Mouse (Mus musculus) embryonic facial prominence, embryonic 11.5 days (tissue): ENCODE results near the gene Prkn. TPM values are rescaled to one million over a fixed set of nuclear protein-coding genes. Genes with fewer than 3 reads are reported as not detected.

Experiments
- ATAC-seq: fragments of 200-750 bp; cut with Nextera tagmentation; replicated peaks from 2 replicates; pipeline ENCODE4 v1.8.0; 2017; ENCODE audit warnings: low read depth; ENCODE audit not compliant: insufficient number of reproducible peaks, low FRiP score, low TSS enrichment
- DNase-seq: peaks from one replicate; pipeline ENCODE4 v3.0.0-alpha.2; 2015; ENCODE audit warnings: low spot score
- H3K27ac ChIP-seq: fragments of 300-500 bp; sonication (generic); replicated peaks from 2 replicates; pipeline ENCODE4 v1.5.1; 2014; ENCODE audit warnings: mild to moderate bottlenecking, low read depth, low read length, control low read depth
- H3K27me3 ChIP-seq: fragments of 300-500 bp; sonication (generic); 2 replicates; pipeline ENCODE4 v1.6.1; 2014; ENCODE audit warnings: mild to moderate bottlenecking, low read length, moderate library complexity, mixed read lengths; ENCODE audit not compliant: control insufficient read depth, insufficient read depth
- H3K36me3 ChIP-seq: fragments of 300-500 bp; sonication (generic); replicated peaks from 2 replicates; pipeline ENCODE4 v1.6.1; 2014; ENCODE audit warnings: low read depth, mild to moderate bottlenecking, low read length, moderate library complexity, mixed read lengths; ENCODE audit not compliant: control insufficient read depth, insufficient read depth
- H3K4me1 ChIP-seq: fragments of 300-500 bp; sonication (generic); 2 replicates; pipeline ENCODE4 v1.6.1; 2014; ENCODE audit warnings: low read length, mixed read lengths; ENCODE audit not compliant: control insufficient read depth, insufficient read depth
- H3K4me2 ChIP-seq: fragments of 300-500 bp; sonication (generic); 2 replicates; pipeline ENCODE4 v1.6.1; 2014; ENCODE audit warnings: low read depth, mild to moderate bottlenecking, control low read depth, low read length, moderate library complexity
- H3K4me3 ChIP-seq: fragments of 300-500 bp; sonication (generic); 2 replicates; pipeline ENCODE4 v1.5.1; 2014; ENCODE audit warnings: low read depth, low read length, control low read depth
- H3K9ac ChIP-seq: fragments of 300-500 bp; sonication (generic); replicated peaks from 2 replicates; pipeline ENCODE4 v1.6.1; 2014; ENCODE audit warnings: mild to moderate bottlenecking, control low read depth, low read length
- H3K9me3 ChIP-seq: fragments of 300-500 bp; sonication (generic); replicated peaks from 2 replicates; pipeline ENCODE4 v1.6.1; 2016; ENCODE audit warnings: mild to moderate bottlenecking, low read length, inconsistent platforms, mixed read lengths; ENCODE audit not compliant: control insufficient read depth
- WGBS: fragments of 180-500 bp; shearing (Covaris S2); extraction: QIAGEN DNeasy Blood & Tissue Kit; methylation state at CpG from one replicate; pipeline ENCODE4 v1.1.7; 2014; 5-methylcytosine and 5-hydroxymethylcytosine counted together
- polyA plus RNA-seq: library from polyadenylated mRNA; unstranded; fragments of >200 nt; fragmentation: Nextera tagmentation; extraction: Ambion mirVana; gene quantifications from 2 replicates; pipeline ENCODE4 v1.2.1, GENCODE M21; 2014

Gene Prkn
- polyA plus RNA-seq, 1 experiment from 2014 or later: 0.97 TPM

DNA sequence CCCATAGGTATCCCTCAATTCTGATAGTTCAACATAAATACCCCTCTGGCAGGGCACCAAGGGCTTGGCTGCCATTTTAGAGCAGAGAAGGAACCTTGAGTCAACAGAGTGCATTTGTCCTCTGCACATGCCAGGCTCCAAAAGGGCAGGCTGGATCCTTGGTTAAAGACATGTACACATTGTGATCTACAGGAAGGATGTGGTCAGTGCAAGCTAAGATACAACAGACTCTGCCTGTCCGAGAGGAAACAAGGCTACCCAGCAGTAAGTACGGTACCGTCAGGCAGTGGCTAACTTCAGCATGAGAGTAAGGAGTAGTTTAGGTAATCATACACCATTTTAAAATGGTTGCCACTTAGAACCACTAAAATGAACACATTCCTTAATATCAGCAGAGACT lies 884.0 kb downstream of the Prkn start:
- no peak overlapping the region for H3K4me2 ChIP-seq
- H3K9ac ChIP-seq: no peak overlapping the region
- no peak overlapping the region for H3K27ac ChIP-seq
- no peaks in the 10 kb centered on the region for H3K9me3 ChIP-seq
- H3K36me3 ChIP-seq: no peaks in the 10 kb centered on the region
- H3K4me3 ChIP-seq: no peak overlapping the region
- no peak for DNase-seq
- ATAC-seq: no peak
- WGBS: 84% methylated on average over 3 of the region's 3 CpGs
- H3K27me3 ChIP-seq: no peaks in the 10 kb centered on the region
- H3K4me1 ChIP-seq: no peaks in the 10 kb centered on the region

DNA sequence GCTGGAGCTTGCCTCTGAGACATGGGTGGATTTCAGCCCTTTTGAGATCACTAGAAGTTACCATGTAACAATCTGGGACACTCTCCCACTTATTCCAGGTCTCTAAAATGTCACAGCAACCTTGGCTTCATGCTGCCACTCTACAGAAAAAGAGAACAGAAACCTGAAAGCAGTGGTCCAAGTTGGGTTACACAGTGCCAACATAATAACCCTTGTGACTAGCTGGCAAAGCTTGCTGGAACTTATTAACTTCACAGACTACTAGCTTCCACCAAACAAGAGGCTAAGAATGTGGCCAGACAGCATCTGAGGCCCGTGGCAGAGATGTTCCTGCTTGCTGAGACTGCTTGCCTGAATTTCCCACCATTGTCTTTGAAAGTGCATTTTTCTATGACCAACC lies 886.9 kb downstream of the Prkn start:
- Histone ChIP-seq H3K27ac (no peak overlapping the region), H3K36me3 (no peaks in the 10 kb centered on the region), H3K4me3 (no peak overlapping the region), H3K4me2 (no peak overlapping the region), H3K4me1 (no peaks in the 10 kb centered on the region), H3K9me3 (no peaks in the 10 kb centered on the region), H3K9ac (no peak overlapping the region), H3K27me3 (no peaks in the 10 kb centered on the region)
- 62% methylated on average over 1 of the region's 1 CpGs for WGBS
- ATAC-seq (no peak), DNase-seq (no peak)

DNA sequence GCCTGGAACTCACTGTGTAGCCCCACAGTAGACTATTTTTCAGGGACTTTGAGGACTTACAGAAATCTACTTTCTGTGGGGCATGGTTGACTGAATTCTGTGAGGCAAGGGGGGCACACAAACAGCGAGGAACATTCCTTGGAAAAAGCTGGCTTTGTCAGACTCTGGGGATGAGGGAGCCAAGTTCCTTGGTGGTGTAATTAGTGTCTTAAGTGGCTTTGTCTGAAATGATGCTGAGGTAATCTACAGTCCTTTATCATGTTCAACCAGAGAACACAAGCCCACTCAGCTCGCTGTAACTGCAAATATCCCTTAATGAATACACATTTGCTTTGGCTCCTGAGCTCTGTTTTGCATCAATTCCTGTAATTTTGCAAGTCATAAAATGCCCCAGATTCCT lies 888.1 kb downstream of the Prkn start:
- no peak overlapping the region for H3K4me2 ChIP-seq
- H3K4me3 ChIP-seq: no peak overlapping the region
- DNase-seq (no peak), ATAC-seq (no peak)
- no peaks in the 10 kb centered on the region for H3K9me3 ChIP-seq
- WGBS: 66% methylated on average over 2 of the region's 2 CpGs
- H3K27me3 ChIP-seq: no peaks in the 10 kb centered on the region
- H3K4me1 ChIP-seq: no peaks in the 10 kb centered on the region
- H3K9ac ChIP-seq: no peak overlapping the region
- H3K27ac ChIP-seq: no peak overlapping the region
- H3K36me3 ChIP-seq: no peaks in the 10 kb centered on the region

DNA sequence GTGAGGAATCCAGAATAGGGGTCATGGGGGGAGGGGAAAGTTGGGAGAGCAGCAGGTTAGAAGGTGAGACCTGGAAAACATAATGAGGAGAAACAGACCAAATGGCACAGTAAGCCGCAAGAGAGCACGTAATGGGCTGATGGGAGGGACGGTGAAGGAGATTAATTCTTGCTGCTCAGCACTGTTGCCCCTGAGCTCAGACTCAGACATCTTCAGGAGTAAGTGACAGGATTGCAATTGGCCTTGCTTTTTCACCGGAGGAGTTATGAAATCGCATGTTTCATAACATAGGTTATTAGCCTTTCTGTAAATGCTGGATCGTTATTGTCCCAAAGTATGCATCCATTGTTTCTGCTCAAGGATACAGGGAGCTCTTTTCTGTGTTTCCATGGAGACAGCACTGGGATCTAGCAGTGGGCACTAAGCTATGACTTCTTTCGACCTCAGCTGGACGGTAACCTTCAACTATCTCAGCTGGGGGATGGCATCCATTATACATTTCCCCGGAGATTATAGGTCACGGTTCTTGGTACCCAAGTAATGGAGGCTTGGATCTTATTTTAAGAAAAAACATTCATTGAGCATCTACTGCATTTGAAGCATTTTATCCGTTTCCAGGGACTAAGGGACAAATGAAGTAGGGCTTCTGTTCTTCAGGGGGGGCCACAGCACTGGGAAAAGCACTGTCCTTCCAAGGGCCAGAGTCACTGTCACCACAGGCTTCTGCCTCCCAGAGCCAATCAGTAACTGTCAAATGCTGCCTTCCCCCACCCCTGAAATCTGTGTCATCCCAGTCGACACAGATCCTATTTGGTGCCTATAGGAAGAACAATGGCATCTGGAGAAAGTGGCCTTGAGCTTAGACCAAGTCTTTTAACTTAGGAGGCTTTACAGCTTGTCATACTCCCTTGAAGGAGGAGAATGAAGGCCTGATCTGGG lies 890.7 kb downstream of the Prkn start:
- WGBS: 65% methylated on average over 12 of the region's 12 CpGs
- DNase-seq (no peak), ATAC-seq (no peak)
- no peak overlapping the region for H3K4me3 ChIP-seq
- no peak overlapping the region for H3K4me2 ChIP-seq
- no peaks in the 10 kb centered on the region for H3K9me3 ChIP-seq
- H3K4me1 ChIP-seq: no peaks in the 10 kb centered on the region
- H3K36me3 ChIP-seq: no peaks in the 10 kb centered on the region
- no peak overlapping the region for H3K9ac ChIP-seq
- H3K27ac ChIP-seq: no peak overlapping the region
- H3K27me3 ChIP-seq: no peaks in the 10 kb centered on the region

DNA sequence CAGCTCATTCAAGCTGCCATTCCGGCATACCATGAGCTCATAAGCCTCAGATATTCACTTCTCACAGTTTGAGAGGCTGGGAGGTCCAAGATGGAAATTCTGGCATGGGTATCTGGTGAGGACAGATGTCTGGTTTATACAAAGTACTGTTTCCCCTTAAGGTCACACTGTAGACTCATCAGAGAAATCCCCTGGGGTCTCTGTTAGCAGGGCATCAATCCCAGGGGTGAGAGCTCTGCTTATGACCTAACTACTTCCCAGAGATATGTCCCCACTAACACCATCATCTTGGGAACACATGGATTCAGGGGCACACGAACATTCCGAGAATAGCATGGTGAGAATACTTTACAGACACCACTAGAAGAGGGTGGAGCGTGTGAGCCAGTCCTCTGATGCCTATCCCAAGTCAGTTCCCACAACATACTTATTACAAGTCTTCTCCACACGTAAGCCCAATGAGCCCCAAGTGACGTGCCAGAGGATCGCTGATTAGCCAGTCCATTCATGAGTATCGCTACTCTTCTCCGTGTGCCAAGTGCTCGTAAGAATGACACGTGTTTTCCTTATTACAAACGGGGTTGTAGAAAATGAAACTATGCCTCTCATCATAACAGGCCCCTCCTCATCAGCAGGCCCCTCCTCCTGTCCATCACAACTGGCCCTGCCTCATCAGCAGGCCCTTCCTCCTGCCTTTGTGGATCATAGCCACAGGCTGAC lies 895.1 kb downstream of the Prkn start:
- WGBS: 88% methylated on average over 12 of the region's 12 CpGs
- Histone ChIP-seq H3K9me3 (no peaks in the 10 kb centered on the region), H3K4me3 (no peak overlapping the region), H3K27me3 (no peaks in the 10 kb centered on the region), H3K4me2 (no peak overlapping the region), H3K4me1 (no peaks in the 10 kb centered on the region), H3K9ac (no peak overlapping the region), H3K36me3 (no peaks in the 10 kb centered on the region), H3K27ac (no peak overlapping the region)
- no peak for DNase-seq
- ATAC-seq: no peak

DNA sequence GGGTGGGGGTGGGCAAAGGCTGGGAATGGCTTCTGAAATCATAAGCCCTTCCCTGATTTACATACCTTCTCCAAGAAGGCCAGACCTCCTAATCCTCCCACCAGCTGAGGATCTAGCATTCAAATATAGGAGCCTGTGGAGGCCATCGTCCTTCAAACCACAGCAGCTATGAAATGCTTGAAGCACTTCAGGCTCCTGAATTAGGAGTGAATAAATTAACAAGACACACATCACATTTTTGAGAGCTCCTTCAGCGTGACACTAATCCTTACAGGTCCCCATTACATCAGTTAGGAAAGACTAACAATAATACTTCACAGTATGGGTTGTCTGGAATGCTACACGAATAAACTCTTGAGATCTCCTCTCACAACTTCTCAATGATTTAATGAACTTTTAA lies 896.3 kb downstream of the Prkn start:
- ATAC-seq: no peak
- Histone ChIP-seq H3K9me3 (no peaks in the 10 kb centered on the region), H3K4me1 (no peaks in the 10 kb centered on the region), H3K27ac (no peak overlapping the region), H3K36me3 (no peaks in the 10 kb centered on the region), H3K9ac (no peak overlapping the region), H3K4me2 (no peak overlapping the region), H3K4me3 (no peak overlapping the region), H3K27me3 (no peaks in the 10 kb centered on the region)
- WGBS: 73% methylated on average over 3 of the region's 3 CpGs
- DNase-seq: no peak

DNA sequence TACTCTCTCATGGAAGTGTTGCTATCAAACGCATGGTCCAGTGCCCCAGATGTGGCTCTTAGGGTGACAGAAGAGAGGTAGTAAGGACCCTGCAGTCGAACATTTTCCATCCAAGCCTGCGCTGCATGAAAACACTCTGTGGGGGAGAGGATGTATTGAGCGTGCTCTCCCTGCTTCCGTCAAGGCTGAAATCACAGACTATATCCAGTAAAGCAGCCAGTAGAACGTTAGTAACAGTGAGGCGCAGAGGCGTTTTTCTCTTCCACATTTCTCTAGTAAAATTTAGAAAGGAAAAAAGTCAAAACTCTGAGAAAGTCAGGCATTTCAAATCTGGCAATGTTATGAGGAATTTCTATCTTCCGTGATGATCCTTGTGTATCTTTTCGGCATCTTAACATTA lies 897.7 kb downstream of the Prkn start:
- H3K4me1 ChIP-seq: no peaks in the 10 kb centered on the region
- WGBS: 95% methylated on average over 10 of the region's 10 CpGs
- no peaks in the 10 kb centered on the region for H3K9me3 ChIP-seq
- no peaks in the 10 kb centered on the region for H3K27me3 ChIP-seq
- no peak for DNase-seq
- no peak for ATAC-seq
- no peak overlapping the region for H3K9ac ChIP-seq
- no peak overlapping the region for H3K4me2 ChIP-seq
- H3K36me3 ChIP-seq: no peaks in the 10 kb centered on the region
- H3K27ac ChIP-seq: no peak overlapping the region
- no peak overlapping the region for H3K4me3 ChIP-seq

DNA sequence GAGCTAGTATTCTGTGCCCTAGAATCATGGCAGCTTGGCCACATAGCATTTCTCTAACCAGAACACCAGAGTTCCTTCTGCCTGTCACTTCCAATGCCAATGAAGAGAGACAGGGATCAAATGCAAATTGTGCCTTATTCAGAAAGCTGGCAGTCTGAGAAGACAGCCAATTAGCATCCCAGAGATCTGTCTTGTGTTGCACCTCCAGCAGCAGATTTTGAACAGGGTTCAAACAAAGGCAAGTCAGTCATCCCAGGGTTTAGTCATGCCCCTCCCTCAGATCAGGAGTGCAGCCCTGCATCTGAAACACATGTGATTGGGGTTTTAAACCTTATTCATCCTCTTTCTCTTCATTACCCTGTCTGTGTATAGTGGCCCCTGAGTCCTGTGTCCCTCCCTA lies 900.5 kb downstream of the Prkn start:
- DNase-seq (no peak), ATAC-seq (no peak)
- no peaks in the 10 kb centered on the region for H3K36me3 ChIP-seq
- no peak overlapping the region for H3K27ac ChIP-seq
- no peaks in the 10 kb centered on the region for H3K9me3 ChIP-seq
- H3K27me3 ChIP-seq: no peaks in the 10 kb centered on the region
- H3K9ac ChIP-seq: no peak overlapping the region
- H3K4me3 ChIP-seq: no peak overlapping the region
- H3K4me1 ChIP-seq: no peaks in the 10 kb centered on the region
- no peak overlapping the region for H3K4me2 ChIP-seq
